Mouse (Mus musculus) liver, embryonic 14.5 days (tissue): Measurements from ENCODE around the gene Psmg1. TPM values are rescaled to one million over a fixed set of nuclear protein-coding genes. Genes with fewer than 3 reads are reported as not detected.

Experiments used
- ATAC-seq: fragments of 200-750 bp; cut with Nextera tagmentation; 2 replicates; pipeline ENCODE4 v1.8.0; 2017; ENCODE audit warnings: moderate number of reproducible peaks, mild to moderate bottlenecking, moderate library complexity; ENCODE audit not compliant: insufficient read depth
- DNase-seq, 3 experiments: peaks; one replicate each; pipeline ENCODE4 v3.0.0-alpha.2; 2012 to 2013; ENCODE audit warnings: low read depth in 3 of 3, low spot score in 3 of 3
- H3K27ac ChIP-seq: fragments of 300-500 bp; sonication (generic); 2 replicates; pipeline ENCODE4 v1.5.1; 2014; ENCODE audit warnings: moderate library complexity, mild to moderate bottlenecking, control low read depth, inconsistent platforms
- H3K27me3 ChIP-seq: fragments of 300-500 bp; sonication (generic); 2 replicates; pipeline ENCODE4 v1.6.1; 2014; ENCODE audit warnings: mild to moderate bottlenecking, low read length, moderate library complexity; ENCODE audit not compliant: control insufficient read depth, insufficient read depth
- H3K36me3 ChIP-seq: fragments of 300-500 bp; sonication (generic); replicated peaks from 2 replicates; pipeline ENCODE4 v1.6.1; 2014; ENCODE audit warnings: low read depth; ENCODE audit not compliant: control insufficient read depth, insufficient read depth
- H3K4me1 ChIP-seq, 2 experiments: fragments of 200-500 bp in 1 of 2; fragments of 300-500 bp in 1 of 2; sonication (generic) in 1 of 2; replicated peaks; 2 replicates each; pipeline ENCODE4 v1.6.1; 2012 to 2014; ENCODE audit warnings: antibody characterized with exemption in 1 of 2, inconsistent platforms in 1 of 2, low read length in 1 of 2; ENCODE audit not compliant: control insufficient read depth in 2 of 2, insufficient read depth in 2 of 2
- H3K4me2 ChIP-seq: fragments of 300-500 bp; sonication (generic); 2 replicates; pipeline ENCODE4 v1.6.1; 2014; ENCODE audit warnings: low read depth, mild to moderate bottlenecking, control low read depth, moderate library complexity
- H3K4me3 ChIP-seq, 2 experiments: fragments of 200-500 bp in 1 of 2; fragments of 300-500 bp in 1 of 2; sonication (generic) in 1 of 2; 2 replicates each; pipeline ENCODE4 v1.5.1; 2012 to 2014; ENCODE audit warnings: low read depth in 2 of 2, low read length in 2 of 2, mild to moderate bottlenecking in 2 of 2, control low read depth in 1 of 2, inconsistent platforms in 1 of 2, moderate library complexity in 1 of 2; ENCODE audit not compliant: insufficient read depth in 1 of 2
- H3K9ac ChIP-seq: fragments of 300-500 bp; sonication (generic); replicated peaks from 2 replicates; pipeline ENCODE4 v1.6.1; 2014; ENCODE audit warnings: mild to moderate bottlenecking, control low read depth, moderate library complexity
- H3K9me3 ChIP-seq: fragments of 300-500 bp; sonication (generic); 2 replicates; pipeline ENCODE4 v1.6.1; 2016; ENCODE audit warnings: low read length, mixed read lengths; ENCODE audit not compliant: control insufficient read depth
- CTCF ChIP-seq: IDR thresholded peaks from 2 replicates; pipeline ENCODE4 v1.5.1; 2016; ENCODE audit warnings: antibody characterized with exemption, low read depth, control low read depth
- EP300 ChIP-seq: IDR thresholded peaks from 2 replicates; pipeline ENCODE4 v1.6.1; 2016; ENCODE audit warnings: antibody characterized with exemption, low read depth
- WGBS: fragments of 180-500 bp; shearing (Covaris S2); extraction: QIAGEN DNeasy Blood & Tissue Kit; methylation state at CpG from one replicate; pipeline ENCODE4 v1.1.7; 2014; ENCODE audit not compliant: insufficient replicate concordance; 5-methylcytosine and 5-hydroxymethylcytosine counted together
- microRNA-seq: library from miRNA; unstranded; fragments of <30 nt; microRNA quantifications from one replicate; pipeline ENCODE4, GENCODE M21; 2016
- polyA plus RNA-seq, 2 experiments: library from polyadenylated mRNA; depleted of rRNA in 1 of 2; stranded (reverse) in 1 of 2; unstranded in 1 of 2; fragments of >200 nt; fragmentation: Nextera tagmentation in 1 of 2; extraction: Ambion mirVana in 1 of 2; gene quantifications; 2 replicates each; pipeline versions ENCODE4 v1.2.1 to v1.2.3; 2012 to 2014

Psmg1 gene
- polyA plus RNA-seq, 2 experiments = 28.9 to 43.7 TPM

GRCm38 (mm10) chr16:95932860-95933259 is 57.9 kb downstream of the Psmg1 start:
- ATAC-seq = no peak
- Histone ChIP-seq H3K9me3 (no peaks in the 10 kb centered on the region), H3K4me2 (no peak overlapping the region), H3K27ac (no peak overlapping the region), H3K4me1 (peaks cover 0 to 17% of the 10 kb centered on the region in 2 experiments; a peak in 2 of 4 replicates), H3K9ac (no peak overlapping the region), H3K36me3 (no peaks in the 10 kb centered on the region), H3K27me3 (no peaks in the 10 kb centered on the region), H3K4me3 (no peak overlapping the region)
- DNase-seq = no peak
- 42% methylated on average over 6 of the region's 6 CpGs for WGBS
- TF ChIP-seq CTCF (no peak), EP300 (no peak)

GRCm38 (mm10) chr16:95931509-95931908 is 59.3 kb downstream of the Psmg1 start:
- DNase-seq (peak in 1 of 3 experiments; percentile 2), ATAC-seq (no peak)
- WGBS = 29% methylated on average over 12 of the region's 12 CpGs
- H3K27me3 ChIP-seq = no peaks in the 10 kb centered on the region
- no peak overlapping the region for H3K4me2 ChIP-seq
- H3K27ac ChIP-seq = no peak overlapping the region
- no peak overlapping the region for H3K4me3 ChIP-seq
- peaks cover 0 to 24% of the 10 kb centered on the region in 2 experiments; a peak in 2 of 4 replicates for H3K4me1 ChIP-seq
- TF ChIP-seq EP300 (no peak), CTCF (no peak)
- H3K9ac ChIP-seq = no peak overlapping the region
- no peaks in the 10 kb centered on the region for H3K36me3 ChIP-seq
- no peaks in the 10 kb centered on the region for H3K9me3 ChIP-seq

Small RNAs within 50 kb of the gene (microRNA-seq; reads per million reads assigned to microRNA genes)
- not detected for gene Gm27833

Other genes starting within 250 kb of the Psmg1 start
- gene Brwd1, start 91.6 kb upstream of the Psmg1 start, polyA plus RNA-seq (2012; rRNA removed) = 4.8 and 7.3 TPM in 2 replicates
- gene Brwd1, start 91.6 kb upstream of the Psmg1 start, polyA plus RNA-seq (2014; fragmentation: Nextera tagmentation; extraction: Ambion mirVana) = 12.3 and 14.3 TPM in 2 replicates
- gene Hmgn1, start 136.8 kb upstream of the Psmg1 start, polyA plus RNA-seq (2012; rRNA removed) = 35.6 and 58.7 TPM in 2 replicates
- gene Hmgn1, start 136.8 kb upstream of the Psmg1 start, polyA plus RNA-seq (2014; fragmentation: Nextera tagmentation; extraction: Ambion mirVana) = 120 and 122 TPM in 2 replicates
- 4.3 and 7.3 TPM in 2 replicates for gene Wrb, start 154.4 kb upstream of the Psmg1 start, polyA plus RNA-seq (2012; rRNA removed)
- 13.3 and 13.6 TPM in 2 replicates for gene Wrb, start 154.4 kb upstream of the Psmg1 start, polyA plus RNA-seq (2014; fragmentation: Nextera tagmentation; extraction: Ambion mirVana)
- gene Lca5l, start 201.3 kb upstream of the Psmg1 start, polyA plus RNA-seq (2012; rRNA removed) = 0.03 and 0.04 TPM in 2 replicates
- gene Lca5l, start 201.3 kb upstream of the Psmg1 start, polyA plus RNA-seq (2014; fragmentation: Nextera tagmentation; extraction: Ambion mirVana) = not detected in 2 replicates
- gene Sh3bgr, start 209.5 kb upstream of the Psmg1 start, polyA plus RNA-seq (2012; rRNA removed) = 0.12 and 0.30 TPM in 2 replicates
- gene Sh3bgr, start 209.5 kb upstream of the Psmg1 start, polyA plus RNA-seq (2014; fragmentation: Nextera tagmentation; extraction: Ambion mirVana) = 0.28 and 0.29 TPM in 2 replicates
- gene B3galt5, start 244.8 kb upstream of the Psmg1 start, polyA plus RNA-seq (2012; rRNA removed) = 0.03 and 0.05 TPM in 2 replicates
- not detected in 2 replicates for gene B3galt5, start 244.8 kb upstream of the Psmg1 start, polyA plus RNA-seq (2014; fragmentation: Nextera tagmentation; extraction: Ambion mirVana)